Mouse (Mus musculus) ovary, postnatal 10 days (tissue): ENCODE results near the gene Fam50a.

Source experiments
- DNase-seq: peaks from one replicate; pipeline ENCODE4 v3.0.0; 2022; ENCODE audit warnings: low spot score

Fam50a gene

GRCm38 (mm10) chrX:74312540-74313464 is at the start of gene Fam50a:
TSS of gene Fam50a (plus strand) at chrX:74313033.
- DNase-seq = peak; percentile 25

GRCm38 (mm10) chrX:74269736-74270061 is 43.1 kb upstream of the Fam50a start:
- DNase-seq = no peak

GRCm38 (mm10) chrX:74270062-74270901 is 42.6 kb upstream of the Fam50a start, which contains the start of gene Rpl10:
TSS of gene Rpl10 (plus strand) at chrX:74270812.
- DNase-seq = peak; percentile 60

GRCm38 (mm10) chrX:74270902-74271551 is 41.8 kb upstream of the Fam50a start:
- DNase-seq = no peak

GRCm38 (mm10) chrX:74273422-74274322 is 39.2 kb upstream of the Fam50a start:
- DNase-seq = no peak

- no peak for DNase-seq
Measured at GRCm38 (mm10) chrX:74277916-74278315, 34.9 kb upstream of the Fam50a start.

GRCm38 (mm10) chrX:74281041-74281731 is 31.6 kb upstream of the Fam50a start:
- DNase-seq = peak; percentile 18

- peak; percentile 18 for DNase-seq
Measured at GRCm38 (mm10) chrX:74281732-74282394, 31.0 kb upstream of the Fam50a start, which contains the start of the genes Taz and Dnase1l1. TSS of gene Taz (plus strand) at chrX:74281912. TSS of gene Dnase1l1 (minus strand) at chrX:74282337.

- peak; percentile 33 for DNase-seq
Measured at GRCm38 (mm10) chrX:74282395-74283091, 30.3 kb upstream of the Fam50a start.

GRCm38 (mm10) chrX:74283092-74283437 is 29.8 kb upstream of the Fam50a start:
- no peak for DNase-seq

GRCm38 (mm10) chrX:74293431-74293830 is 19.4 kb upstream of the Fam50a start:
- DNase-seq = no peak

- peak; percentile 76 for DNase-seq
Measured at GRCm38 (mm10) chrX:74296538-74297448, 16.0 kb upstream of the Fam50a start, which contains the start of gene Atp6ap1. TSS of gene Atp6ap1 (plus strand) at chrX:74297097.

GRCm38 (mm10) chrX:74298348-74298747 is 14.5 kb upstream of the Fam50a start:
- DNase-seq = no peak

- no peak for DNase-seq
Measured at GRCm38 (mm10) chrX:74299721-74300120, 13.1 kb upstream of the Fam50a start.

GRCm38 (mm10) chrX:74304867-74305700 is 7.7 kb upstream of the Fam50a start, which contains the start of gene Gdi1:
TSS of gene Gdi1 (plus strand) at chrX:74304998.
- DNase-seq = peak; percentile 50

- DNase-seq = peak; percentile 52
Measured at GRCm38 (mm10) chrX:74328725-74329161, 15.9 kb downstream of the Fam50a start, which contains the start of gene Plxna3. TSS of gene Plxna3 (plus strand) at chrX:74329066.

- no peak for DNase-seq
Measured at GRCm38 (mm10) chrX:74329215-74329671, 16.4 kb downstream of the Fam50a start.
